Mouse (Mus musculus) olfactory bulb, adult 2 months (tissue): Measurements from ENCODE around the gene Olfr916.

Experiments used
- CTCF ChIP-seq: fragments of 200-500 bp; IDR thresholded peaks from 2 replicates; pipeline ENCODE4 v1.5.1; 2012; ENCODE audit warnings: low read depth, mild to moderate bottlenecking, low read length, moderate library complexity; ENCODE audit not compliant: insufficient read depth
- POLR2A ChIP-seq: fragments of 200-500 bp; IDR thresholded peaks from 2 replicates; pipeline ENCODE4 v1.6.1; 2012; ENCODE audit warnings: mild to moderate bottlenecking, low read depth, low read length, moderate library complexity; ENCODE audit not compliant: insufficient read depth

DNA sequence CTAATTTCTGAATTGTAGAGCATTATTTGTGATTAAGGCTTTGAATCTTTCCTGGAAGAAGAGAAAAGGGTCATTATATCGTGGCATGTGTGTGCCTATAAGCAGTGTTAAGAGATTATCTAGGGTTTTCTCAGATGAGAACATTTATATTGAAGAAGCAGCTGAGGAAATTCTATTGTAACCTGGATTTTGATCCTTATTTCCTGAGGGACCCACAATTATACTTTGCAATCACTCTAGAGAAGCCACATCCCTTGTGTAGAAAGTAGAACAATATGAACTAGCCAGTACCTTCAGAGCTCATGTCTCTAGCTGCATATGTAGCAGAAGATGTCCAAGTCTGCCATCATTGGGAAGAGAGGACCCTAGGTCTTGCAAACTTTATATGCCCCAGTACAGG, at the start of gene Olfr916:
- TF ChIP-seq CTCF, result no peak
- TF ChIP-seq POLR2A, result no peak
